Mouse (Mus musculus) heart, postnatal 14 days (tissue): Measurements from ENCODE around the gene Nudt16l1. TPM values are rescaled to one million over a fixed set of nuclear protein-coding genes. Genes with fewer than 3 reads are reported as not detected.

Experiments
- total RNA-seq, 2 experiments: library from RNA; stranded (reverse); gene quantifications; 2 replicates each; pipeline ENCODE4 v1.2.3; 2021

The Nudt16l1 gene
- total RNA-seq, 2 experiments from 2014 or later = 31.4 to 32.3 TPM

Other genes starting within 250 kb of the Nudt16l1 start
- gene Nmral1, start 219.4 kb upstream of the Nudt16l1 start, total RNA-seq = 1 to 10 TPM; 3.2 to 4.5 TPM
- gene Hmox2, start 212.4 kb upstream of the Nudt16l1 start, total RNA-seq = 10 to 100 TPM; 70.5 to 71.1 TPM
- gene Cdip1, start 148.5 kb upstream of the Nudt16l1 start, total RNA-seq = 10 to 100 TPM; 78.8 to 81.3 TPM
- under 1 TPM in 1 of 2 experiments, not detected in 1; 0.14 TPM for gene 4930562C15Rik, start 103.3 kb upstream of the Nudt16l1 start, total RNA-seq
- 10 to 100 TPM; 21.3 to 23.1 TPM for gene Ubald1, start 58.4 kb upstream of the Nudt16l1 start, total RNA-seq
- gene Mgrn1, start 52.5 kb upstream of the Nudt16l1 start, total RNA-seq = 100 to 1,000 TPM; 151 to 161 TPM
- gene Anks3, start 25.4 kb downstream of the Nudt16l1 start, total RNA-seq = 10 to 100 TPM; 15.3 to 16.3 TPM
- gene Sept12, start 59.1 kb downstream of the Nudt16l1 start, total RNA-seq = not detected
- not detected for gene Smim22, start 68.5 kb downstream of the Nudt16l1 start, total RNA-seq
- gene Rogdi, start 74.8 kb downstream of the Nudt16l1 start, total RNA-seq = 10 to 100 TPM; 22.8 to 24.8 TPM
- 10 to 100 TPM; 50.9 to 51.0 TPM for gene Glyr1, start 111.1 kb downstream of the Nudt16l1 start, total RNA-seq
- gene Ubn1, start 111.3 kb downstream of the Nudt16l1 start, total RNA-seq = 10 to 100 TPM; 32.9 to 34.6 TPM
- 1 to 10 TPM; 3.3 to 3.9 TPM for gene Ppl, start 193.7 kb downstream of the Nudt16l1 start, total RNA-seq
- under 1 TPM; 0.36 to 0.41 TPM for gene Sec14l5, start 208.3 kb downstream of the Nudt16l1 start, total RNA-seq